Mouse (Mus musculus): Measurements from ENCODE around the gene Gdf9. TPM values are rescaled to one million over a fixed set of nuclear protein-coding genes. Genes with fewer than 3 reads are reported as not detected.

Gdf9 gene
- polyA plus RNA-seq, 2 experiments from 2014 or later, result not detected

DNA sequence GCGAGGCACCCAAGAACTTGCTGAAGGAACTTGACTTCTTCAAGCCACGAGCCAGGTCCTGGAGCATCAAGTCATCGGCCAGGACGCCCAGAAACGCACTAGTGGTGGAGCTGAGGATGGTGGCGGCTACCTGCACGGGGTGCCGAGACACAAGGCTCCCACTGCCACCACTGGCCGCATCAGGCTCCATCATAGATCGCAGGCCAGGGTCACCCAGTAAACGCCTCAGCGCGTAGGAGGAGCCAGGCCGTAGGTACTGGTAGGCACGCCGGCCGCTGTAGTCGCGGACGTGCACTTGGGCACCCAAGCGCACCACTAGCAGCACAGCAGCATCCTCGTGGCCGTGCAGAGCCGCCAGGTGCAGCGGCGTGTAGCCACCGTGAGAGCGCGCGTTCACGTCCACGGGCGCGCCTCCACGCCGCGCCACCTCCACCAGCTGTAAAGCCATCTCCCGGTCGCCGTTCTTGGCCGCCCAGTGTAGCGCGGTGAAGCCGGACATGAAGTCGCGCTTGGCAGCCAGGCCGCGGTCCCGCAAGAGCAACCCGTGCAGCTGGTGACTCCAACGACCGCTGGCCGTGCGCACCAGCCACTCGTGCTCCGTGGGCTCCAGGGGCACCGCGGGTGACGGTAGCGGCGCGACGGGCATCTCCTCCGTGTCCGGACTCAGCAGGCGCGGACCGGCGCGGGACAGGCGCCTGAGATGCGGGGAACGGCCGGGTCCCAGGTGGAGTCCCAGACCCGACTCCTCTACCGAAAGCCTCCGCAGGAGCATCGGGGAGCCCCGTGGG, 47.8 kb downstream of the Gdf9 start:
- ATAC-seq, result no peak

- no peak for ATAC-seq
These were observed 48.5 kb downstream of the Gdf9 start for GRCm38 (mm10) chr11:53479171-53479782.

DNA sequence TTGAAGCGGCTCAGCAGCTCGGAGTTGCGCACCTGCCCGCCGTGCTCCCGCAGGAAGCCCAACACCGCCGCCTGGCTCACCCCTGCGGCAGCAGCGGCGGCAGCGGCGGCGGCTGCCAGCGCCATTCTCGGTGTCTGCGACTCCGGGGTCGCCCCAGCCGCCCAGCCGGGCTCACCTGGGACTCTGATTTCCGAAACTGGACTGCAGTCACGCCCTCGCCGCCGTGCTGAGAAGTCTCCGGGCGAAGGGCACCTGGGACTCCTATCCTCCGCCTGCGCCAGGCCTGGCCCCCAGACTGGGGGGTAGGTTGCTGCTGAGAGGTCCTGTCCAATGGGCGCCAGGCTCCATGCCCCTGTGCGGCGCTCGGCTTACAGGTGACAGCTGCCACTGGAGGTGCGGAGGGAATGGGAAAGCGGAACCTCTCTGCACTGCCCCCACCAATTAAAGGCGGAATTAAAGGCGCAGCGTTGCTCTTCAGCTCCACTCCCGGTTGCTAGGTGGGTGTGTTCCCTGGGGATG, 49.0 kb downstream of the Gdf9 start, which contains the start of the genes Gm9945 and Sowaha:
TSS of gene Gm9945 (plus strand) at position 384 of the 519 bp plus-strand sequence.
TSS of gene Sowaha (minus strand) at position 492 of the 519 bp plus-strand sequence.
- ATAC-seq, result no peak

DNA sequence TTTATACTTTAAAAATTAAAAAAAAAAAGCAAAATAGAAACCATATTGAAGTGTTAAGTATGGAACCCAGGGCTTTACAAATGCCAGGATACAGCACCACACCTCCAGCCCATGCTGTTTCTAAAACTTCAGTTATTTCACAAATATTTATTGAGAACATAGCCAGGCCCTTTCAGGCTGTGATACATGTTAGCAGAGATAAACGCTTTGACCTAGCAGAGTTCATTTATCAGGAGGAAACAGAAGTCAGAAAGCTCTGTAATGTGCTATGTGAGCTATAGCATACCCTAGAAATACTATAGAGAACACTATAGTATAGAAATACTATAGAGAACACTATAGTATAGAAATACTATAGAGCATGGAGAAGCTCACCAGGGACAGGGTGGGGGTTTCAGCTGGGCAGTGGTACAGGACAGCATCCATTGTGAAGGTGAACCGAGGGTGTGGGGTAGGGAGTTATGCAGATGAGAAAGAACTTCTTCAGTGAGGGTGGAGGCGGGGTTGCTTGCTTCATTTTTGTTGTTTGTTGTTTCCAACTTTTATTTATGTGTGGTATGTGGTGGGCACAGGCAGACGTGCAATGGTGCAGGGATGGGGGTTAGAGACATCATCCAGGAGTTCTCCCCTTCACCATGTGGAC, 50.4 kb downstream of the Gdf9 start:
- ATAC-seq, result no peak

- ATAC-seq, result no peak
These were observed 52.5 kb downstream of the Gdf9 start for GRCm38 (mm10) chr11:53483159-53483891.

DNA sequence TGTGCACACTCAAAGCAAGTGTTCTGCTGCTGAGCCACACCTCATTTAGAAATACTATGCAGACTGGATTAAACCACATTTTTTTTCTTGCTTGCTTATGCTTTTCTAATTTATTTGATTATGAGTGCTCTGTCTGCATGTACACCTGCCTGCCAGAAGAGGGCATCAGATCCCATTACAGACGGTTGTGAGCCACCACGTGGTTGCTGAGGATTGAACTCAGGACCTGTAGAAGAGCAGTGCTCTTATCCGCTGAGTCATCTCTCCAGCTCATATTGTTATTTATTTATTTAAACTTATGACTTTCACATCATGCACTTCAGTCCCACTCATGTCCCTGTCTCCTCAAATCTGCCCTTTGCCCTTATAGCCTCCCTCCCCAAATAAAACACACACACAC, 54.9 kb downstream of the Gdf9 start:
- ATAC-seq, result no peak

- no peak for ATAC-seq
These were observed 55.5 kb downstream of the Gdf9 start for GRCm38 (mm10) chr11:53486351-53486750.

- ATAC-seq, result no peak
These were observed 56.2 kb downstream of the Gdf9 start for GRCm38 (mm10) chr11:53486822-53487594.

Other genes with a start within 250 kb of the Gdf9 start
- gene Hspa4, start 130.6 kb upstream of the Gdf9 start, polyA plus RNA-seq (2017; shearing (Covaris generic)), result 10 to 100 TPM; 21.1 to 37.6 TPM
- gene Zcchc10, start 106.3 kb upstream of the Gdf9 start, polyA plus RNA-seq (2017; shearing (Covaris generic)), result 10 to 100 TPM; 24.3 to 28.4 TPM
- 10 to 100 TPM; 17.4 to 18.3 TPM for gene Aff4, start 80.2 kb upstream of the Gdf9 start, polyA plus RNA-seq (2017; shearing (Covaris generic))
- 1 to 10 TPM in 1 of 2 experiments, not detected in 1; 1.1 TPM for gene Leap2, start 7.9 kb upstream of the Gdf9 start, polyA plus RNA-seq (2017; shearing (Covaris generic))
- 100 to 1,000 TPM; 329 to 366 TPM for gene Uqcrq, start 192 bp upstream of the Gdf9 start, polyA plus RNA-seq (2017; shearing (Covaris generic))
- gene Gm10447, start 26.1 kb downstream of the Gdf9 start, polyA plus RNA-seq (2017; shearing (Covaris generic)), result not detected
- gene Shroom1, start 26.2 kb downstream of the Gdf9 start, polyA plus RNA-seq (2017; shearing (Covaris generic)), result not detected
- not detected for gene Gm9837, start 39.5 kb downstream of the Gdf9 start, polyA plus RNA-seq (2017; shearing (Covaris generic))
- gene Gm9945, start 49.1 kb downstream of the Gdf9 start, polyA plus RNA-seq (2017; shearing (Covaris generic)), result not detected
- gene Sowaha, start 49.3 kb downstream of the Gdf9 start, polyA plus RNA-seq (2017; shearing (Covaris generic)), result not detected
- gene Sept8, start 88.2 kb downstream of the Gdf9 start, polyA plus RNA-seq (2017; shearing (Covaris generic)), result 1 to 10 TPM in 1 of 2 experiments, under 1 TPM in 1; 0.95 to 1.0 TPM
- gene Kif3a, start 136.4 kb downstream of the Gdf9 start, polyA plus RNA-seq (2017; shearing (Covaris generic)), result 1 to 10 TPM; 8.1 to 8.7 TPM
- gene Il4, start 187.6 kb downstream of the Gdf9 start, polyA plus RNA-seq (2017; shearing (Covaris generic)), result 1 to 10 TPM; 3.1 to 4.0 TPM
- gene Il13, start 203.7 kb downstream of the Gdf9 start, polyA plus RNA-seq (2017; shearing (Covaris generic)), result not detected

All from CD4-positive, CD25-positive, alpha-beta regulatory T cell, adult 4 months (primary cell).